Mouse (Mus musculus): ENCODE results near the gene Ppid.

The Ppid gene

DNA sequence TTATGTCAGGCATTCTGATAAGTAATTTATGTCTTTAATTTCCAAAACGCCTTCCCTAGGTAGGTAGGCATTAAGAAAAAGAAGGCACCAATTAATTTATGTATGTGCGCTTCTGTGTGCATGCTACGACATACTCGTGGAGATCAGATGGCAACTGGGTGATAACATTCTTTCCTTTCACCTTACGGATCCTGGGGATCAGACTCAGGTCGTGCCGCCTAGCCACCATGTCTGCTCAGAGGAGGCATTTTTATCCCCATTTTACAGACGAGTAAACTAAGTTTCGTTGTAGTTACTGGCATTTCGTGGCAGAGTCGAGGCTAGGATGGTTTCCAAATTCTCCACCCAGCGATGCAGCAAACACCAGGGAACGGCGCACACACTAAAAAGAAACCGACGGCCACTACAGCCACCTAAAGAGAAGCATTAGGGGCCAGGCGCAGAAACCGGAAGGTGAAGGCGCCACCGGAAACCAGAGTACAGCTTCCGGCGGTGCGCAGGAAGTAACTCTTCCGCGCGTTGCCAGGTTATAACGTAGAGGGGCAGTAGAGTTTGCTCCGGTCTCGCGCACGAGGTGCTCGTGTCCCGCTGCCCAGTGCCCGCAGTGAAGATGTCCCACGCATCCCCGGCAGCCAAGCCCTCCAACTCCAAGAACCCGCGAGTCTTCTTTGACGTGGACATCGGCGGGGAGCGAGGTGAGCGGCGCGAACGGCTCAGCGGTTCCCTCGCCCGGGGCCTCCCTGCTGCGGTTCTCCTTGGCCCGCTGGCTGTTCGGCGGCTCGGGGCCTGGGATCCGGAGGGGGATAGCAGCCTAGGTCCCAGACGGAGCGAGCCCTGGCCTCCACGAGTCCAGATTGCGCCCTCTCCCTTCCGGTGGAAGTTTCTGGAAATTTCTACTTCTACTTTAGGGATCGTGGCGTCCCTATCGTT, at the start of gene Ppid:
Ppid (plus strand) TSS at position 480 of the 930 bp plus-strand sequence.
- DNase-seq, result peak; percentile 83

DNA sequence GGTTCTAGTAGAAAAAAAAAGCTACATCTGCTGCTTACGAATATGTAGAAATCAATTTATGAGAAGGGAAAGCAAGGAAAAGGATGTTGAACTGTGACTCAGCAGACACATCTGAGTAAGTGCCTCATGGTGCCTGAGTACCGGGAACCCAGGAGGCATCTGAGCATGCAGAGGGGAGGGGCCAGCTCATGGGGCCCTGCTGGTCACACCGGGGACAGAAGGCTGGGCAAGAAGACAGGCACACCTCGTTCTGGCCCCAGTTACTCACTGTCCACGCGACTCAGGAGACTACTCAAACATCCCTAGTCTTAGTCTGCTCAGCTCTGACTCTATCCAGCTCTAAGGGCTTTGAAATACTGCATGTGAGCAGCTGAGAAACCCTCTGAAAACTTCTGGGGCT, 48.6 kb upstream of the Ppid start:
- DNase-seq, result peak; percentile 61

DNA sequence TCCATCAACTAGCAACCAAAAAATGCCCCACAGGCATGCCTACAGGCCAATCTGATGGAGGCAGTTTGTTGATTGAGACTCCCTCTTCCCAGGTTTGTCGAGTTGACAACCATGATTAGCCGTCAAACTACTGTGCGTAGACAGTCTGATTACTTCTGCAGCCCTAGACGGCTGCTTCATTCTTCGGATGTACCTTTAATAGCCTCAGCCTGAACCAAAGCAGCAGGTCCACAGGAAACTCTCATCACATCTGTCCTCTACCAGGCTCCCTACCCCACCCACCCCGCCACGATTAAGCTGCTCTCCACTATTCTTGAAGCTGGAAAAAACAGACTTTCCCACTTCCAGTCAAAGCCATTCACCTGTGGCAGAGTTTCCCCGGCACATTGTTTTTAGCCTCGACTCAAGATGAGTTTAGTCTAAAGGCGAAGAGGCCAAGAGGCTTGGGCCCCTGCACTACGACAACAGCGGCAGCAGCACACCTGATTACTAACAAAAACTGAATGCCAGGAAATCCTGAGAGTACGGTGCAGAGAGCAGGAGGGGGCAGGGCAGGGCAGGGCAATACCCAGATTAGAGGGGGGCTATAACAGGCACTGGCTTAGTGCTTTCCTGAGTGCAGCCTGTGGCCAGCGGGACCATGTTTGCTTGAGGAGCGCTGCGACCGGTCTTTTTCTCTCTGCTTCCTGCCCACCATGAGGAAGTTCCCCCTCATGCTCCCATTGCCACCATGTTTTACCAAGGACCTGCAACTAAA, 42.3 kb upstream of the Ppid start:
- no peak for DNase-seq

DNA sequence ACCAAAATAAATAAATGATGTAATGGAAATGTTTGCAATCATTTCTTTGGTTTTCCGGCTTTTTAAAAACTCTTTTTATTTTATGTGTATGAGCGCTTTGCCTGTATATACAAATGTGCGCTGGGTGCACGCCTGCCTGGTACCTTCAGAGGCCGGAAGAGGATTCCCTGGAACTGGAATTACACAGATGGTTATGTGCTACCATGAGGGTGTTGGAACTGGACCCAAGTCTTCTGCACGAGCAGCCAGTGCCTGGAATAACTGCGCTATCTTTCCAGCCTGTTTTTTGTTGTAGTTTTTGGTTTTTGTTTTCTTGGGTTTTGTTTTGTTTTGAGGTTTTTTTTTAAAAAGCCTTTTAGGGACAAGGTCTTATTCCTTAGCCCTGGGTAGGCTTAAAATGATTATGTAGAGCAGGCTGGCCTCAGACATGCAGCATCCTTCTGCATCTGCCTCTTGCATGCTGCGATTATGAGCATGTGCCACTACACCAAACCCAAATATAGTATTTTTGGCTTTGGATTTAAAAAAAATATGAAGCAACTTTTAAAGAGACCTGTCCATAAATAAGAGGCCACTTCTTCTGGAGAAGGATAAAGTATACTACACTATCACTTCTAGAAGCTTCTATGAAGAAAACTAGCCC, 41.3 kb upstream of the Ppid start:
- DNase-seq, result no peak

DNA sequence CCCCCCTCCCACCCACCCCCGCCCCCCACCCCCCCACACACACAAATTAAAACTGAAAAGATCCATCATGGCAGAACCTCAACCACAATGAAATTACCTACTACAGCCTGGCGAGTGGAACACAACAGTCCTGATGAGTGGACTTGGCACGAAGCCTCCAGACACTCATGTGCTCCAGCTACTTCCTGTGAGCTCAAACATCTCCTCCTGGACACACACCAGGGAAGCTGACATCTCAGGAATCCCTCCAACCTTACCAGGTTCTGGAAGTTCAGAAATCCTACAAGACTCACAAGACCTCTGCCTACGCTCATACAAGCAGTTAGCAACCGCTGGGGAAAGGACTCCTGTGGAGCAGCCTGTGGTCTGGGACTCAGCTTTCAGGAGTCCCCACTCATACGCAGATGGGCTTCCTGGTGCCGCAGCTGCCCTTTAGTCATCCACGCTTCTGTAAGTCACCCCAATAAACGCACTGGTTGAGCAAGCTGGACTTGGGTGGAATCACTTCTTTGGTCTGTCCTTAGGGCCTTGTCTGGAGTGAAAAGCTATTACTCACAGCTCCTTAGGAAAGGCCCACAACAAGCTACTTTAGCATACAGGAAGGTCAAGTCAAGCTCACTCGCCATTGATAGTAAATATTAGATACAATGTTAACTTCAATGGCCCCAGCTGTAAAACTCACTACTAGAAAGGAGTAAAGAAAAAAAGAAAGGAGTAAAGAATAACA, 39.2 kb upstream of the Ppid start:
- DNase-seq, result peak; percentile 72

DNA sequence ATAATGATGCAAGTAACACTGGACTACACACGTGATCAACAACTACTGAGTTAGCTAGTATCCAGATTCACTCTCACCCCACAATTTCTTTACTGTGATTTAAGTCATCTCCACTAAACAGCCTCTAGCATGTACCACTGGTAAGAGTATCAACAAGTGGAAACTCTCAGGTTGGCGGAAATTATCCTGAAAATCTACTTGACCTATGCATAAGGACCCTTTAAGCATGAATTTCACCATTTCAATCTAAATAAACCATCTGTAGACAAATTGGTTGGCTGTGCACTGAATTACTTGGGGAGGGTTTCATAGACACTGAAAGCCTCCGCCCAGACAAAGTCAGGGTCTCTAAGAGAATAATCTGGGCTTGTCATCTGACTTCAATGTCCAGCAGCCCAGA, 37.4 kb upstream of the Ppid start:
- DNase-seq, result no peak

DNA sequence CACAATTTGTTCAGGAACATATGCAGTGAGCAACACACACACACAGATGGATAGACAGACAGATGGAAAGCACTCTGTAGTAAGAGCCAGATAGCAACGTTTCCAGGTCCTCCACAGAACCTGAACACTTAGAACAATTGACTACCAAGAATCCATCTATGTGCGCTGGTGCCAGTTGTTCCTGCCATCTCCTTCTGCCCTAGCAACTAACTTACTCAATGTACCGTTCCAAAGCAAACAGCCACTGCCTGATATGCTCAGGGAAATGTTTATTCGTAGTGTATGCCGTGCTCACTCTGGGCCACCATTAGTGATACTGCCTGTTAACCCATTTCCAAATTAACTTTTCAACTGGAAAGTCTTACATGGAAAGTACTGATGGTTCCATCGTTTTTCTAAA, 36.1 kb upstream of the Ppid start:
- DNase-seq, result no peak

DNA sequence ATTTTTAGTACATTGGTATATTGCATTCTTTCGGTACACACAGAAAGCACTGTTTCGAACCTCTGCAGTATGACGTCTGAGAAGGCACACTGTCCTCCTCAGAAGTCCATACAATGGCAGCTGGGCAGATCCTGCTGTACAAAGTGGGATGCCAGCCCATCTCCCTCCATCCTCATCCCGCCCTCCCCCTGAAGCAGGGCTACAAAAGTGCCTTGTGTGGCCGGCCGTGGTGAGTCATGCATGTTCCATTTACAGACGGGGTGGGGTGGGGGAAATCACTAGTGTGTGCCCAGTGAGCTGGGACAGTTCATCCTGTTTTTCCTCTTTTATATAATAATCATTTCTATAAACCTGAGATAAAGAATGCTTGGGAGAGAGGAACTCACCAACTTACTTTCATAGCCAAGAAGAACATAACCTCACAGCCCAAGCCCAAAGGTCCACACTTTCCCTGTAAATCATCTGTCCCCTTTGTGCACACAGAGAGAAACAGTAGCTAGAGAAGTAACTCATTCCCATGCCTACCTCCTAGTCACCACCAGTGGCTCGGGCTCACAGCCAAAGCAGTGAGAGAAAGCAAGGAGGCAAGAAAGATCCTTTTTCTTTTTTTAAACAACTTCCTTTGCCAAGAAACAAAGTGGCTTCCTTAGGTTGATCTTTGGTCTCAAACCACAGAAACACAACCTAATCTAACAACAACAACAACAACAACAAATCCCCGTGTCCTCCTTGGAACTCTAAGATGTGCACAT, 31.9 kb upstream of the Ppid start:
- peak; percentile 63 for DNase-seq

DNA sequence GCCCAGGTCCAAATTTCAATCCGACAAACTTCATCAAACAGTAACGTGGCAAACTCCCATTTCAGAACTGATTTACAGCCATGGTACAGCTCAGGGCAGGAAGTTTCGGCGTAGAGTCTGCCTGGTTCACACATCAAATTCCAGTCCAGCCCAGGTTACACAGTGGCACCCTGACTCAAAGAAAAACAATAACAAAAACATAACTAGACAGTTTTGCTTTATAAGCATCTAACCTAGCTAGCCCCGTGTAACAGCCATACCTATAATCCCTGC, 31.4 kb upstream of the Ppid start:
- no peak for DNase-seq

DNA sequence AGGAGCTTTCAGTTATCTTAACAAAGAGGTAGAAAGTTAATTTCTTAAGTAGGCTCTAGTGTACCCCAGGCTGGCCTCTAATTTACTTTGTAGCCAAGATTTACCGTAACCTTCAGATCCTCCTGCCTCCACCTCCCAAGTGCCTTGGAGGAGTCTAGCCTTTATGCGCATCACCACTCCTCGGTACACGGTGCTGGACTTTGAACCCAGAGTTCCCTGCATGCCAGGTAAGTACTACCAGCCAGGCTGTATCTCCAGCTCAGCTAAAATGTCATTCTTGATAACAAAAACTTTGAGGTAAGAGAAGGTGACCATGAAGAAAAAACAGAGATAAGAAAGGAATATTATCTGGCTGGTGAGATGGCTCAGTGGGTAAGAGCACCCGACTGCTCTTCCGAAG, 30.6 kb upstream of the Ppid start:
- no peak for DNase-seq

DNA sequence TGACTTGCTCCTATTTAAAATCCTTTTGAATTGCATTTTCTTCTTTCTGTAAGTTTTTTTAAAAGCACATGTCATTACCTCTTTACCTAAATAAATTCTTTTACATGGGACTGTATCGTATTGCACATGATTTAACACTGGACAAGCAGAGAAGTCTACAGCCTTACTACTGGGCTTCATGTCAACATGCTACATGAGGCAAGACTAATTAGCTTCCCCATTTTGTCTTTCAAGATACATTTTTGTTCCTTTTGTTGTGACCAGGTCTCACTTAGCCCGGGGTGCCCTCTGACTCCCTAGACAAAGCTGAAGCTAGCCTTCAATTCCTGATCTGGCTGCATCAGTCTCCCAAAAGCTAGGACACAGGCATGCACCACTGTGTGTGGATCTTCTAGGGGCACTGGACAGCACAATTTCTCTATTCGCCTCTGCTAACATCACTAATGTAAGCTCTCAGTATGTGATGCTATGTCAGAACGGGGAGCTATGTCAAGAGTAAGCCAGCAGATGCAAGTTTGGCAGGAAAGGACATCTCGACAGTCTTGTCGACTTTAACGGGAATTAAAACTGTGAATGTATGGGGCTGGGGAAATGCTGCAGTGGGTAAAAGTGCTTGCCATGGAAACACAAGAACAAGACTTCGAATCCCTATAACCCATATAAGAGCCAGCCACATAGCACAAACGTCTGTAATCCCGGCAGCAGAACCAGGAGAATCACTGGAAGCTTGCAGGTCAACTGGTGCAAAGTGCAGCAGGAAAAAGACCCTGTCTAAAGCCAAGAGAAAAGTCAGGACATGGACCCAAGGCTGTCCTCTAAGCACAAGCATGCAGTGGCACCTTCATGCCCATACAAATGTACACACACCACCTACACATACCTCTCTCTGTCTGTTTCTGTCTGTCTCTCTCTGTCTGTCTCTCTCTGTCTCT, 29.1 kb upstream of the Ppid start:
- peak; percentile 25 for DNase-seq

DNA sequence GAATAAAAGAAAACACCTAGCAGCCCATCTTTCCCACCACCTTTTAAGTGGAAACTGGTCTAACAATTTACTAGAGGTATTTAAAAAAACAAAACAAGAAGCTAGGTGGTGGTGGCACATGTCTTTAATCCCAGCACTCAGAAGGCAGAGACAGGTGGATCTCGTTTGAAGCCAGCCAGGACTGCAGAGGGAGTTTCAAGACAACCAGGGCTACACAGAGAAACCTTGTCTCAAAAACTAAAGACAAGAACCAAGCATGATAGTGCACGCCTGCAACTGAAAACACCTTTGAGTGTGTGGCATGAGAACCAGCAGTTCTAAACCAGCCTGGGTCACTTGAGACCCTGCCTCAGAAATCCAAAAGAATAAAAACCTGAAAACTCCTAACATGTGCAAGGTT, 27.6 kb upstream of the Ppid start:
- DNase-seq, result no peak

DNA sequence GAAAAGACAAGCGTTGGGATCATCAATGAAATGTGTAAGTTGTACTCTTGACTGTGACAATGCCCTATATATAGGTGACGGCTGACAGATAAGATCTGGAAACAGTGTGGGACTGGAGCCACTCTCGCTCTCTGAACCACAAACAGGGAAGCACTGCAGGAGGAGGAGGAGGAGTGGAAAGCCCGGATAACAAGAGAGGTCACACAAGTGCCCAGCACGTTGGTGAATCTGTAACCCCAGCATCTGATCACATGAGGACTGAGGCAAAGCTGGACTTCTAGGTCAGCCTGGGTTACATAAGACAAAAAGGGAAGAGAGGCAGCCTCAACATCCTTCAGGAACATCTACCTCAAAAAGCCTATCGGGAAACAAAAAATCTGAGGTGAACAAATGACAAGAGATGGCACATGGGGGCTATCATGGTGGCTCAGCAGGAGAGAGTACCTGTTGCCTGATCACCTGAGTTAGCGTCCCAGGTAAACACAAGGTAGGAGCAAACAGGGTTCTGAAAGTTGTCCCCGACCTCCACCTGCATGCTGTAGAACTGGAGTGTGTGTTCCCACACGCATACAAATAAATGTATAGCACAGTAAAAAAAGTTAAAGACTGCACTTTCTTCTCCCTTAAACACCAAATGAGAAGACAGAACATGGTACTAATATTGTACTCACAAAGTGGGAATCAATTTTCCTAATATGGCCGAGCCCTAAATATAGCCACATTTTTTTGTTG, 26.1 kb upstream of the Ppid start:
- peak; percentile 32 for DNase-seq

DNA sequence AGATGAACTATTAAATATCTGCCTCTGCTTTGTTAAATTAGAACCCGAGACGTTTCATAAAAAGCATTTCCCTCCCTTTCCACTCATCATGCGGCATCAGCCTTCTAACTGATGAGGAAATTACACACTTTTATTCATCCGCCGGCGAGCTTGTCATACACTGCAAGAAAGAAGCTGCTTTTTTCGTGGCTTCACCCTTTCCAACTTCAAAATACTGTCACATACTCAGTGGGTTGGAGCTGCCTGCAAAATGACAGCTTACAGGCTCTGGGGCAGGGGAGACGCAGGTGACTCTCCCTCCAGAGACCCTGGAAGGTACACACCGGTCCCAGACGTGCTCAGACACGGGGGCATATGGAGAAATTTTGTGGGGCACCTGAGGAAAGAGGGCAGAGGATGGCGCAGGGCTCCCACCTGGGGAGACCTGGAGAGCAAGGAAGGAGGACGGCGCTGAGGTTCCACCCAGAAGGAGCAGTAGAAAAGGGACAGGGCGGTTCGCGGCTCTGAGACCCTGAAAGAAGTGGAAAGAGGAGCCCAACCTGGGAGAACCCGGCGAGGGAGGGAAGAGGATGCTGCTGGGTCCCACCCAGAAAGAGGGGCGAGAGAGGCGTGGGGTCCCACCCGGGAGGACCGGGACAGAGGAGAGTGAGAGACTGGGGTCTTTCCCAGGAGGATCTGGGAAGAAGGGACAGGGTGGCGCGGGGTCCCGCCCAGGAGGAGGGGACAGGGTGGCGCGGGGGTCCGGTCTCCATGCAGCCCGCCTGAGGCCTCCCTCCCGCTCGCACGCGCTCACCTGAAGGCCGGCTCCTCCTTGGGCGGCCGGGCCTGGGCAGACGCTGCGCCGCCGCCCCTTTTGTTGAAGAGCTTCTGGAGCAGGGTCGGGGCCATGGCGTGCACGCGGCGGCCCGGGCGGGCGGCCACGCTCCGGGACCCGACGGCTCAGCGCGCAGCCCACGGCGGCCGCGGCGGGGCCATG, 24.1 kb upstream of the Ppid start:
- DNase-seq, result peak; percentile 18

DNA sequence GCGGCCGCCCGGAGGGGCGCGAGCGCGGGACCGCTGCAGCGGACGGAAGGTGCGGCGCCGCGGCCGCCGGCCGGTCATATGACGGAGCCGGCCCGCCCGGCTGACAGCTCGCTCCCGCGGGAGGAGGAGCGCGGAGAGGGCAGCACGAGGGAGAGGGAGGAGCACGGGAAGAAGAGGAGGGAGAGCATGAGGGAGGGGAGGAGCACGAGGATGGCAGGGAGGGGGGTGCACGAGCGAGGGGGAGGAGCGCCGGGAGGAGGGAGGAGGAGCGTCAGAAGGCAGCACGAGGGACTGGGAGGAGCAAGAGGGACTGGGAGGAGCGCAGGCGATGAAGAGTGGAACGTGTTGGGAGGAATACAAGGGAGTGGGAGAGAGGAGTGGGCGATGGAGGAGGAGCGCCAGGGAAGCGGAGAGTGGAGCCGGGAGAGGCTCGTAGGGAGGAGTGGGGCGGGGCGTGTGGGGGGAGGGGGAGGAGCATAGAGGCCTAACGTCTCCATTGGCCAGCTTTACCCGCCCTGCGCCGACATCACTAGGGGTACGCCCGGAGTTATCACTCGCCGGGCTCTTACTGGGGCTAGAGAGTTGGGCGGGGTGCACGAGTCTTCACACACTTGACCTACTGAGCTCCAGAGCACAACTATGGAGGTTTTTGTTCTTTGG, 23.3 kb upstream of the Ppid start, which contains the start of gene Fnip2:
Fnip2 (minus strand) TSS at position 94 of the 660 bp plus-strand sequence.
- DNase-seq, result peak; percentile 94

DNA sequence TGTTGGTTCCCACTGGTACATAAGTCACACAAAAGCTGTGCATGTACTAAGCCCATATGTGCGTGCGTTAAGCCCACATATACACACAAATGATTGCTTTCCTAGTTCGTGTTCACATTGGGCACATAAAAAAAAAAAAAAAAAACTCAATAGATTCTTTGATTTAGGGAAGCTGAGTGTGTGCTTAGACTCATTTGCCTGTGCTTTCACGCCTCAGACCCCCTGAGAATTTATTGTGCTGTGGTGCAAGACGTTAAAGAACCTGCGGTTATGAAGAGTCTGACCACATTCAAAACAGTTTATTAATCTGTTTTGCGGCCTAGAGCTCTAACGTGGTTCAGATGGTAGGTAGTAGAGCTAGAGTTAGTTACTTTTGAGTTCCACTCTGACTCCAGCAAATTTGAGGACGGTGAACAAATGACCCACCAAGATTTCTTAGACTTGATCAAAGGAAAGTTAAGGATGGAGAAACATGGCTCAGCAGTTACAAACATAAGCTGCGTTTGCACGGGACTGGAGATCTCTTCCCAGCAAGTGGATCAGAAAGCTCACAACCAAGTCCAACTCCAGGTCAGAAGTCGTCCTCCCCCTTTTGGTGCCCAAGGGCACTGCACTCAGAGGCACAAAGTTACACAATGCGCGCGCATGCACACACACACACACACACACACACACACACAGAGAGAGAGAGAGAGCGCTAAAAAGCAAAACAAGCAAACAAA, 22.4 kb upstream of the Ppid start:
- DNase-seq, result no peak

DNA sequence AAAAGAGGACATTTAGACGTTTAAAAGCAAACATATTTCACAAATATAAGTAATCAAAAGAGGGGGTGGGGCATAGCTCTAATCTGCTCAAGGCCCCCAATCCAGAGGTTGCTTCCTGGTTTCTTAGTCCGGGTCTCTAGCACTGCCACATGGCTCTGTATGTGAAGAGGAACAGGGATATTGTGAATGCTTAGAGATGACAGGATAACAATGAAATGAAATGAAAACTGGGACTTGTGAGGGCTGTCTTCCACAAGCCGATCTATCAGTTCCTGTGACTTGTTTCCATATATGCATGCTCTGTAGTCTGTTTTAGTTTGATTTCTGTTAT, 21.8 kb upstream of the Ppid start:
- DNase-seq, result no peak

DNA sequence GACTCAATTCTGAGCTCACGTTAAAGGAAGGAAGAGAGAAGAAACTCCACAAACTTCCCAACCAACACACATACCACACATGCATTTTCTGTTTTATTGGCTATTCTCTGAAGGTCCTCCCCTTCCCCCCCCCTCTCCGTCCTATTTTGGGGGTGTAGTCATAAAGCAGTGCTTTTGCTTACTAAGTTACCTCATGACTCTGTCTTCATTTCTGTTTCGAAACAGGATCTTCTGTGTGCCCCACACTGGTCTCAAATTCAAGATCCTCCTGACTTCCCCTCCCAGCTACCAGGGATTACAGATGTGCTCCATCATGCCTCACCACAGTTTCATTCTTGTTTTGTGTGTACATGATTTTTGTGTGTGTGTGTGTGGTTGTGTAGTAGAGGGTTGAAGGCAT, 18.7 kb upstream of the Ppid start:
- DNase-seq, result peak; percentile 29

All from lung, postnatal 36 days (tissue).